Mouse (Mus musculus) limb, embryonic 11.5 days (tissue): ENCODE results near the gene Gm45021. TPM values are rescaled to one million over a fixed set of nuclear protein-coding genes. Genes with fewer than 3 reads are reported as not detected.
A peak's percentile ranks its signal among the peaks of the same experiment; 100 is the strongest.
"Not testable (repeated sequence)": the region's sequence is repeated elsewhere in the genome, so short reads cannot be mapped to it uniquely, and the experiment has no call there.

Experiments used
- ATAC-seq: fragments of 200-750 bp; cut with Nextera tagmentation; 2 replicates; pipeline ENCODE4 v1.8.0; 2017; ENCODE audit warnings: low read depth; ENCODE audit not compliant: insufficient number of reproducible peaks, low FRiP score, low TSS enrichment
- DNase-seq: peaks from one replicate; pipeline ENCODE4 v3.0.0-alpha.2; 2015; ENCODE audit warnings: low spot score
- H3K27ac ChIP-seq: fragments of 300-500 bp; sonication (generic); replicated peaks from 2 replicates; pipeline ENCODE4 v1.5.1; 2014; ENCODE audit warnings: low read depth, mild to moderate bottlenecking, low read length
- H3K27me3 ChIP-seq: fragments of 300-500 bp; sonication (generic); 2 replicates; pipeline ENCODE4 v1.6.1; 2014; ENCODE audit warnings: mild to moderate bottlenecking, low read length, mixed read lengths; ENCODE audit not compliant: control insufficient read depth, insufficient read depth
- H3K36me3 ChIP-seq: fragments of 300-500 bp; sonication (generic); 2 replicates; pipeline ENCODE4 v1.6.1; 2014; ENCODE audit warnings: mild to moderate bottlenecking, low read length, moderate library complexity, mixed read lengths; ENCODE audit not compliant: control insufficient read depth, insufficient read depth
- H3K4me1 ChIP-seq: fragments of 300-500 bp; sonication (generic); 2 replicates; pipeline ENCODE4 v1.6.1; 2014; ENCODE audit warnings: low read length, mixed read lengths; ENCODE audit not compliant: control insufficient read depth, insufficient read depth
- H3K4me2 ChIP-seq: fragments of 300-500 bp; sonication (generic); 2 replicates; pipeline ENCODE4 v1.6.1; 2014; ENCODE audit warnings: low read depth, mild to moderate bottlenecking, moderate library complexity; ENCODE audit not compliant: severe bottlenecking
- H3K4me3 ChIP-seq: fragments of 300-500 bp; sonication (generic); 2 replicates; pipeline ENCODE4 v1.5.1; 2014; ENCODE audit warnings: low read depth, low read length
- H3K9ac ChIP-seq: fragments of 300-500 bp; sonication (generic); 2 replicates; pipeline ENCODE4 v1.6.1; 2014; ENCODE audit warnings: mild to moderate bottlenecking, low read length
- H3K9me3 ChIP-seq: fragments of 300-500 bp; sonication (generic); 2 replicates; pipeline ENCODE4 v1.6.1; 2016; ENCODE audit warnings: low read length; ENCODE audit not compliant: control insufficient read depth
- WGBS: fragments of 180-500 bp; shearing (Covaris S2); extraction: QIAGEN DNeasy Blood & Tissue Kit; methylation state at CpG from one replicate; pipeline ENCODE4 v1.1.7; 2014; 5-methylcytosine and 5-hydroxymethylcytosine counted together
- polyA plus RNA-seq: library from polyadenylated mRNA; unstranded; fragments of >200 nt; fragmentation: Nextera tagmentation; extraction: Ambion mirVana; gene quantifications from 2 replicates; pipeline ENCODE4 v1.2.1, GENCODE M21; 2014

Gm45021 gene
- polyA plus RNA-seq, 1 experiment from 2014 or later = not detected

DNA sequence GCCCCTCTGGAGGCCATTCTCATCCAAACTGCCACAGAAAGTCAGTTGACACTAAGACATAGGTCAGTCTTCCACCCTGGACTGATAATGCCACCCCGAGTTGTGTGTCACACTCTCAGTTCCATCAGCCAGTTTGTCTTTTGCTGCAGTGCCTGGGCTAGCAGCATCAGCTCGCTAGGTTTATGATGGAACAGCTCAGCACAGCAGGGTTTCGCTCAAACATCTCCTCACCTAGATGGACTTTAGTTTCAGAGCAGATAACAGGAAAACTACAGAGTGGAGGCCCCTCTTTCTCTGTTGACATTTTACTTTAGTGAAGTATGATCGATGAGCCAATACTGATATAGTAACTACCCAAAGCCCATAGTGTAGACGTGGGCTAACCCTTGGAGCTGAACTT lies 25.3 kb downstream of the Gm45021 start:
- ATAC-seq = no peak
- no peak for DNase-seq
- Histone ChIP-seq H3K4me2 (no peak overlapping the region), H3K27me3 (no peaks in the 10 kb centered on the region), H3K9ac (no peak overlapping the region), H3K36me3 (peaks cover 6% of the 10 kb centered on the region; the same call in 1 of the 2 replicates), H3K4me1 (no peaks in the 10 kb centered on the region), H3K4me3 (no peak overlapping the region), H3K27ac (no peak overlapping the region), H3K9me3 (no peaks in the 10 kb centered on the region)
- WGBS = 91% methylated on average over 5 of the region's 5 CpGs

DNA sequence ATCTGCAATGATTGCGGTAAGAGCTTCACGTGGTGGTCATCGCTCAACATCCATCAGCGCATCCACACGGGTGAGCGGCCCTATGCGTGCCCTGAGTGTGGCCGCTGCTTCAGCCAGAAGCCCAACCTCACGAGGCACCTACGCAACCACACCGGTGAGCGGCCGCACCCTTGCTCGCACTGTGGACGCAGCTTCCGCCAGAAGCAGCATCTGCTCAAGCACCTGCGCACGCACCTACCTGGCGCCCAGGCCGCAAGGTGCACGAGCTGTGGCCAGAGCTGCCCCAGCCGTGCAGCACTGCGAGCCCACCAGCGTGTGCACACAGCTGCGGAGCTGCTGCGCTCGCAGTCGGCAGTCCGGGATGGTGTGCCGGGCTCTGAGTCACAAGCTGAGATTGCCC lies 30.6 kb downstream of the Gm45021 start:
- no peak for DNase-seq
- Histone ChIP-seq H3K27ac (no peak overlapping the region), H3K27me3 (no peaks in the 10 kb centered on the region), H3K4me1 (no peaks in the 10 kb centered on the region), H3K9me3 (no peaks in the 10 kb centered on the region), H3K36me3 (peaks cover 12% of the 10 kb centered on the region), H3K9ac (0 out of 2 replicates have a peak overlapping the region, but pooled peaks have one; percentile 12), H3K4me2 (no peak overlapping the region), H3K4me3 (no peak overlapping the region)
- 90% methylated on average over 30 of the region's 30 CpGs for WGBS
- ATAC-seq = no peak

DNA sequence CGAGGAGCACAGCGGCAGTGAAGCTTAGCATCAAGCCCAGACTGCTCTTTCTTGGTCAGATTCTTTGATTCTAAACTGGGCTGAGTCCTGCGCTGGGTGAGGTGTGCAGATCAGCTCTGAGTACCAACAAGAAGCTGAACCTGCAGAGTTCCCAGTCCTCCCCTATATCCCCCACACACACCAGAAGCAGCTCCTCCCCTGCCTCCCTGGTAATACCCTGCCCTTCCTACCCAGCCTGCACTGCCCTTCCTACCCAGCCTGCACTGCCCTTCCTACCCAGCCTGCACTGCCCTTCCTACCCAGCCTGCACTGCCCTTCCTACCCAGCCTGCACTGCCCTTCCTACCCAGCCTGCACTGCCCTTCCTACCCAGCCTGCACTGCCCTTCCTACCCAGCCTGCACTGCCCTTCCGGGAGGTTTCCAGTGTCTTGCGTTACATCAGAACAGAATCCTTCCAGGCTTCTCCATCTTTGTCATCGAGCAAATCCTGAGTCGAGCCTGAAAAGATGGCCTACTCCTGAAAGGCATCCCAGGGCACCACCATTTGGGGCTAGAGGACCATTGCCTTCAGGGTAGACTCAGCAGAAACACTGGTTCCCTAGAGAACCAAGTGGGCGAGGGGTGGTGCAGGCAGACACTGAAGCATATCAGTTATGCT lies 32.9 kb downstream of the Gm45021 start:
- H3K27ac ChIP-seq, H3K27me3 ChIP-seq, DNase-seq, ATAC-seq, H3K4me3 ChIP-seq, H3K9me3 ChIP-seq, H3K9ac ChIP-seq, H3K4me1 ChIP-seq, H3K4me2 ChIP-seq: not testable (repeated sequence)
- peaks cover 12% of the 10 kb centered on the region for H3K36me3 ChIP-seq
- 87% methylated on average over 8 of the region's 8 CpGs for WGBS

DNA sequence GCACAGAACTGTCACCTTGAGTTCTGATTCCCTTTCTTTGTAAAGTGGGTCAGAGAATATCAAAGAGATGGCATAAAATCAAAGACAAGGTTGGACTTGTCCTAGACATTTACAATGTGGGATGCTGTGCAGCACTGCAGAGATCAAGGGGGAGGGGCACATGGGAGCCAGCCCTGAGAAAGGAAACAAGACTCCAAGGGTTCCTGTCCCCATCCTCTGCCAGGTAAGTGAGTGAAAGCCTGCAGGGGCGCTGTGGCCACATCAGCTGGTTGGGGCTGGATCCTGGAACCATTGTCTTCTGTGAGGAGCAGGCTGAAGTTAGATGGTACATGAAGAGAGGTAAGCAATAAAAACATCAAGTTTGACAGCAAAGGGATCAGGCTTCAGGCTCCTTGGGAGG lies 34.0 kb downstream of the Gm45021 start:
- Histone ChIP-seq H3K9me3 (no peaks in the 10 kb centered on the region), H3K27me3 (peaks cover 10% of the 10 kb centered on the region), H3K27ac (no peak overlapping the region), H3K4me1 (no peaks in the 10 kb centered on the region), H3K9ac (no peak overlapping the region), H3K36me3 (peaks cover 12% of the 10 kb centered on the region), H3K4me2 (no peak overlapping the region), H3K4me3 (no peak overlapping the region)
- 42% methylated on average over 1 of the region's 1 CpGs for WGBS
- ATAC-seq = no peak
- DNase-seq = no peak

DNA sequence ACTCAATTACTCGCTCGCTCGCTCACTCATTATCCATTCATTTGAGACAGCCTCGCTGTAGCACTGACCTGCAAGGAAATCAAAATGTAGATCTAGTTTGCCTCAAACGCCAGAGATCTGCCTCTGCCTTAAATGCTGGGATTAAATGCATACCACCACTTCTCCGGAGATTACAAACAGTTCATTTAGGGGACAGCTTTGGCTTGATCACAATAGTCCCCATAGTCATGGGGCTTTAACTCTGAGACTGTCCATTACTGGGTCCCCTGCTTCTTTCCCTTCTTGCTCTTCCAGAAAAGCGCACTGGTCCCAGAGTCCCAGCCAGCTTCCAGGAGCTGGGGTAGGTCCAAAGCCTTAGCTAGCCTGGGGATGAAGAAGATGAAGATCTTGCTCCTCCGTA lies 37.1 kb downstream of the Gm45021 start, which contains the start of gene AI854703:
AI854703 (plus strand) TSS at position 301 of the 400 bp plus-strand sequence.
- Histone ChIP-seq H3K27ac (no peak within 1 kb of the TSS), H3K4me2 (peak within 1 kb of the TSS; percentile 77), H3K4me3 (peak within 1 kb of the TSS; percentile 46), H3K36me3 (no peaks in the 10 kb centered on the region), H3K27me3 (peaks cover 26% of the 10 kb centered on the region), H3K4me1 (peaks cover 5% of the 10 kb centered on the region), H3K9me3 (no peaks in the 10 kb centered on the region), H3K9ac (peak within 1 kb of the TSS; percentile 47; the same call in 1 of the 2 replicates)
- WGBS = 30% methylated on average over 8 of the region's 8 CpGs
- no peak for ATAC-seq
- DNase-seq = no peak

DNA sequence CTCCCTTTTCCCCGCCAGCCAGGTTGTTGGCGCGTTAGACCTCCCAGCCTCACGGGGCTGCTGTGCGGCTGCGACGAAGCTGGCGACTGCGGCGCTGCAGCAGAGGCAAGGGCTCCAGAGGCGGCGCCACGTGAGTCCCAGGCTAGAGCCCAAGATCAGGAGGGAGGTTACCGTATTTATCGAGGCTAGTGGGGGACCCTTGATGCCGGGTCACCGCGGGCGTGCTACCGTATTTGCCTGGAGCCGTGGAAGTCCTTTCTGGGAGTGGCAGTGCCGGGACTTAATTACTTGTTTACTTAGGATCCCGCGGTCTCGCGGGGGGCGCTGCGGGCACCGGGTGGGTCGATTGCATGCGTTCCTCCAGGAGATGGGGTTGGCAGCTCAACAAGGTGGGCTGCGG lies 37.6 kb downstream of the Gm45021 start:
- H3K9ac ChIP-seq = peak overlapping the region; percentile 47; the same call in 1 of the 2 replicates
- DNase-seq = peak; percentile 74
- H3K27ac ChIP-seq = no peak overlapping the region
- H3K4me1 ChIP-seq = peaks cover 5% of the 10 kb centered on the region
- peaks cover 26% of the 10 kb centered on the region for H3K27me3 ChIP-seq
- H3K9me3 ChIP-seq = no peaks in the 10 kb centered on the region
- ATAC-seq = 0 out of 2 replicates have a peak, but pooled peaks have one; percentile 29
- H3K36me3 ChIP-seq = no peaks in the 10 kb centered on the region
- H3K4me3 ChIP-seq = peak overlapping the region; percentile 46
- H3K4me2 ChIP-seq = peak overlapping the region; percentile 77
- WGBS = under 1% methylated on average over 32 of the region's 32 CpGs

DNA sequence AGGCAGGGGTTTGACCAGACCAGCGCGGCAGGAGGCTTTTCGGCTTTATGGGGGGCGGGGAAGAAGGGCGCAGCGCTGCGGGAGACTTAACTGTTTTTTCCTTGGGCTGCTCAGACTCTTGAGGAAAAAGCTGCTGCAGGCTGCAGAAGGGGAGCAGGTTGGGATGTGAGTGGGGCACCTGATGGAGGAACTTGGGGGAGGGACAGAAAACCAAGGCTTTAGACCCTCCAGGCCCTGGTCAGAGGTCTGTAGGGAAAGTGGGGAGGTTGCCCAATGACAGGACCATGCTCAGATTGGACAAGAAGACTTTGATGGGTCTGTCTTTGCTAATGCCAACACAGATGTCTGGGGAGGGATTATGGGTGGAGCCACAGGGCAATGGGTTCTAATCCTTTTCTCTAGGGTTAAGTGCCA lies 38.1 kb downstream of the Gm45021 start:
- Histone ChIP-seq H3K27ac (no peak overlapping the region), H3K9ac (peak overlapping the region; percentile 47; the same call in 1 of the 2 replicates), H3K9me3 (no peaks in the 10 kb centered on the region), H3K4me3 (peak overlapping the region; percentile 46), H3K27me3 (peaks cover 26% of the 10 kb centered on the region), H3K4me1 (peaks cover 5% of the 10 kb centered on the region), H3K36me3 (no peaks in the 10 kb centered on the region), H3K4me2 (peak overlapping the region; percentile 77)
- DNase-seq (no peak), ATAC-seq (no peak)
- WGBS = 3% methylated on average over 7 of the region's 7 CpGs

DNA sequence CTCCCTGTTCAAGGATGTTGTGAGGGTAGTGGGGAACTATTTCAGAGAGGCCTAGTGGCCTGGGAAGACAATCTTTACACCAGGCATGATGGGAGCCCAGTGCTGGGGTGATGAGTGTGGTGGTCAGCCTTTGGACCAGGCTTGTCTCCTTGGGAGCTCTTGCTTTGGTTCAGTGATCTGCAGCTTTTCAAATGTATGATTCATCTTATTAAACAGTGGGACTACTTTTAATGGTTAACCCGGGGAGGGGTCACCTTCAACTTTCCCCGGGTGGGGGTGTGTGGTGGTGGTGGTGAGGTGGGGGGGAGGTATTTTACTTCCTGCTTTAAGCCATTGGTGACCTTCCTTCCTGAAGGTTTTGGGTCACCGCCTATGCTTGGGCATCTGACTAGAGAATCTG lies 39.0 kb downstream of the Gm45021 start:
- no peak overlapping the region for H3K4me3 ChIP-seq
- H3K9me3 ChIP-seq = no peaks in the 10 kb centered on the region
- H3K27ac ChIP-seq = no peak overlapping the region
- H3K4me2 ChIP-seq = no peak overlapping the region
- WGBS = 72% methylated on average over 3 of the region's 3 CpGs
- H3K36me3 ChIP-seq = no peaks in the 10 kb centered on the region
- ATAC-seq (no peak), DNase-seq (no peak)
- peaks cover 26% of the 10 kb centered on the region for H3K27me3 ChIP-seq
- H3K9ac ChIP-seq = no peak overlapping the region
- peaks cover 5% of the 10 kb centered on the region for H3K4me1 ChIP-seq
